Mouse (Mus musculus): ENCODE results near the gene Ccdc34. TPM values are rescaled to one million over a fixed set of nuclear protein-coding genes. Genes with fewer than 3 reads are reported as not detected.

The Ccdc34 gene
- polyA plus RNA-seq, 1 experiment from 2014 or later = 53.8 TPM

DNA sequence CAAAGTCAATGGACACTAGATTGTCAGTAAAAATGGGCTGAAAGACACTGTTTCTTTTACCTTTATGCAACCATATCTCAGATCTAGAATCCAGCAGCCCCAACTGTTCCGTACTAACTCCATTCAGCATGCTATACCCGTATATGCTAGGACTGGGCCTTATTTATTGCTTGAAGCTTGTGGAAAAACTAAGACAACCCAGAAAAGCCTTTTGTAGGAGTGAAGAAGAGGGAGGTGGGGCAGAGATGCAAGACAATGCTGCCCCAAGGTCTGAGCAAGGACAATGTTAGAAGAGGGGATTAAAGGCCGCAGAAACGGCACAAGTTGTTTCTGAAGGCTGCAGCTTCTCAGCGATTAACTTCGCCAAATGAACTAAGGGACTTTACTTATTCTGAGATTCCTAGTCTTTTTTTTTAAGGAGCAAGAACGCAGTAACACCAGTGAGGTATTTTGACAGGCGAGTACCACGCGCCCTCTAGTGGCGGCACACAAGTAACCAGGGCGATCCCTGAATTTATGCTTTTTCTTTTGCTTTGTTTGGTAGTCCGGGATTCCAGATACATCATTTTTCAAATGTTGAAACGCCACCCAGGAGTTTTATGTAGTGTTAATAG is 187.2 kb downstream of the Ccdc34 start:
- H3K4me2 ChIP-seq (replicated peaks; ENCODE audit: low read depth, low read length) = no peak overlapping the region; the same call in 1 of the 2 replicates
- WGBS = 9% methylated on average over 14 of the region's 14 CpGs

DNA sequence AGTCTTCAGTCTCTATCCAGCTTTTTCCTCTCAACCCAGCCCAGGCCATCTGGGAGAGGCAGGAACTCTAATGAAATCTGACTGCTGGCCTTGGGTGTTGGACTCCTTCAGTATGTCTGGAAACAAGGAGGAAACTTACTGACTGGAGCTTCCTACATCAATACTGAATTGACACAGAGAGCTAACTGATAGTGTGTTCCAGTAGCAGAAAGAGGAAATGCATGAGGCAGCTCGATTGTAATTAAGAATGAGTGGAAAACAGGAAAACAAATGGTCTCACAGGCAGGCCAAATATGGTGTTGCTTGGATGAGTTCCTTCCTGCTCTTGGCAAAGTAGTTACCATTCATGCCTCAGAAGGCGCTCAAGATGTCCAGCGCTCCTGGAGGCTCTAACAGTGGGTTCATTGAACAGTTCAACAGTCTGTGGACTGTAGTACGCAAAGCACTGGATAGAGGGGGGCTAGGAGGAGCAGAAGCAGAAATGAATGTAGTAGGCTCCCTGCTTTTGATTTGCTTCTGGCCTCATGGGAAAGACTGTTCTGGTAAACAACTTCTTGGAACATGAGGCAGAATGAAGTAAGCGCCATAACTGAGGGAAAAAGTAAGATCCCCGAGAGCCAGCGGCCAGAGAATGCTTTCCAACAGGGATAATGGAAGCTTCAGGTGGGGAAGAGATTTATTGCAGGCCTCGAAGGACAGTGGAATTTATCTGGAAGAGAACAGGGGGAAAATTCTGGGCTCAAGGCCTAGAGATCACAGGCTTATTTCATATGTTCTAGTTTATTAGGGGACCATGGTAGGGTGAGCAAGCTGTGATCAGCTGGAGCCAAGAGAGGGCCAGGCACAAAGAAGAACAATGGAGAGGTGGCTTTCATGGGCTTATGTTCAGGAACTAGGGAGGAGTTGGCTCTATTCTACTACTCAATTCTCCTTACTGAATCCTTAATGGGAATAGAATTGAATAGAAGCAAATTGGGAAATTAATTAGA is 193.2 kb downstream of the Ccdc34 start:
- H3K4me1 ChIP-seq (ENCODE audit: control insufficient read depth, insufficient read depth, low read length) = peaks cover 7% of the 10 kb centered on the region; the same call in 1 of the 2 replicates
- H3K4me2 ChIP-seq (replicated peaks; ENCODE audit: low read depth, low read length) = no peak overlapping the region
- H3K9me3 ChIP-seq (ENCODE audit: control insufficient read depth, low read depth, low read length) = no peaks in the 10 kb centered on the region
- no peak overlapping the region for H3K9ac ChIP-seq (replicated peaks; ENCODE audit: low read depth, low read length)
- no peaks in the 10 kb centered on the region for H3K36me3 ChIP-seq (ENCODE audit: control insufficient read depth, insufficient read depth, low read length)
- H3K4me3 ChIP-seq (ENCODE audit: low read depth, low read length) = no peak overlapping the region
- H3K27me3 ChIP-seq (ENCODE audit: control insufficient read depth, insufficient read depth, low read length) = no peaks in the 10 kb centered on the region
- H3K27ac ChIP-seq (ENCODE audit: low read length) = peak overlapping the region; percentile 59; the same call in 1 of the 2 replicates
- ATAC-seq (ENCODE audit: insufficient number of reproducible peaks, insufficient read depth, low FRiP score, low read depth) = peak; percentile 59; the same call in 1 of the 2 replicates
- WGBS = 68% methylated on average over 8 of the region's 8 CpGs

More for the DNA sequence above, 187.2 kb downstream of the Ccdc34 start:
- no peak overlapping the region for H3K27ac ChIP-seq (ENCODE audit: low read length)
- H3K4me1 ChIP-seq (ENCODE audit: control insufficient read depth, insufficient read depth, low read length) = no peaks in the 10 kb centered on the region; the same call in 1 of the 2 replicates
- H3K36me3 ChIP-seq (ENCODE audit: control insufficient read depth, insufficient read depth, low read length) = no peaks in the 10 kb centered on the region
- ATAC-seq (ENCODE audit: insufficient number of reproducible peaks, insufficient read depth, low FRiP score, low read depth) = no peak
- H3K9me3 ChIP-seq (ENCODE audit: control insufficient read depth, low read depth, low read length) = no peaks in the 10 kb centered on the region
- H3K9ac ChIP-seq (replicated peaks; ENCODE audit: low read depth, low read length) = no peak overlapping the region
- no peak overlapping the region for H3K4me3 ChIP-seq (ENCODE audit: low read depth, low read length)
- H3K27me3 ChIP-seq (ENCODE audit: control insufficient read depth, insufficient read depth, low read length) = no peaks in the 10 kb centered on the region

DNA sequence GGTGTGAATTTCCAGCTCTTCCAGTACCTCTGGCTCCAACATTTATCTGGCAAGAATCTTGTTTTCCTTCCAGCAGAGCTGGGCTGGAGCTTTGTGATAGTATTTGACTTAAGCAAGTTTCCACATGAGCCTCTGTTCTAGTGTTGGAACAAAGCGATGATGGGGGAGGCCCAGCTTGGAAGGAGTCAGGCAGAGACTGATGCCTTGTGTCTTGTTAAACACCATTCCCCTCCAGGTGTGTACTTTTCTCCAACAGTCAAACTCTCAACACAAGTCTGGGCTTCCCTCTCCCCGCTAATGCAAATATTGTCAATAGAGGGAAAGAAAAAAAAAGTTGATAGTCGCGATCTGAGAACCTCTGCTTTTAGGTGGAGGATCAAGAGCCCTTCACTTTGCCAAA is 196.7 kb downstream of the Ccdc34 start:
- Histone ChIP-seq H3K4me1 (ENCODE audit: control insufficient read depth, insufficient read depth, low read length) (peaks cover 7% of the 10 kb centered on the region; the same call in 1 of the 2 replicates), H3K9ac (replicated peaks; ENCODE audit: low read depth, low read length) (no peak overlapping the region), H3K27me3 (ENCODE audit: control insufficient read depth, insufficient read depth, low read length) (no peaks in the 10 kb centered on the region), H3K36me3 (ENCODE audit: control insufficient read depth, insufficient read depth, low read length) (no peaks in the 10 kb centered on the region), H3K9me3 (ENCODE audit: control insufficient read depth, low read depth, low read length) (no peaks in the 10 kb centered on the region), H3K27ac (ENCODE audit: low read length) (peak overlapping the region; percentile 21; the same call in 1 of the 2 replicates), H3K4me2 (replicated peaks; ENCODE audit: low read depth, low read length) (no peak overlapping the region), H3K4me3 (ENCODE audit: low read depth, low read length) (no peak overlapping the region)
- 56% methylated on average over 4 of the region's 4 CpGs for WGBS
- ATAC-seq (ENCODE audit: insufficient number of reproducible peaks, insufficient read depth, low FRiP score, low read depth) = peak; percentile 91

DNA sequence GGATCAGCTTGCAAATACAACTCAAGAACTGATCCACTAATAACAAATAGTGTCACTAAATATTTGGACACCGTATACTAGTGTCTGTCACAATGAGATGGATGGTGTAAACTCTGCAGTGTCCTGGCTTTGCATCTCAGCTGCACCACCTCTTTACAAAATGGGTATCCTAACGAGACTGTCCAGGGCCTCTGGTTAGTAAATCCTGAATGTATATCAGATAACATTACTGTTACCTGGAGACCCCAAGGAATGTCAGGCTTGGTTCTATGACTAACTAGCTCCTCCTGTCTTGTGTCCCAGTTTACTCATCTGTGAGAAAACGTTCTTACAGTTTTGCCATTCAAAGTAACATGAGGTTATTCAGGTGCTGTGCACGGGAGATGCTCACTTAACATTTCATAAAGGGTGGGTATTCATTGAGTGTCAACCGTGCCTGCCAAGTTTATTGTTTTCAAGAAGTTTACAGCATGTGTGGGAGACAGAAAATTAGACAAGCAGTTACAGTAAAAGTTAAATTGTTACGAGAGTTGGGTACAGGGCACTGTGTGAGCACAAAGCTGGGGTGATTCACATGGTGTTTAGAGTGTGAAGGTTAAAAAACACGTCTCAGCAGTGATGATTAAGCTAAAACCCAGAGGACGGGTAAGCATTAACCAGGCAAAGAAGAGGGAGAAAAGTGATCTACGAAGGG is 197.5 kb downstream of the Ccdc34 start:
- 37% methylated on average over 9 of the region's 9 CpGs for WGBS
- Histone ChIP-seq H3K4me3 (ENCODE audit: low read depth, low read length) (no peak overlapping the region), H3K36me3 (ENCODE audit: control insufficient read depth, insufficient read depth, low read length) (no peaks in the 10 kb centered on the region), H3K9me3 (ENCODE audit: control insufficient read depth, low read depth, low read length) (no peaks in the 10 kb centered on the region), H3K27me3 (ENCODE audit: control insufficient read depth, insufficient read depth, low read length) (no peaks in the 10 kb centered on the region), H3K27ac (ENCODE audit: low read length) (no peak overlapping the region), H3K4me1 (ENCODE audit: control insufficient read depth, insufficient read depth, low read length) (peaks cover 7% of the 10 kb centered on the region; the same call in 1 of the 2 replicates), H3K9ac (replicated peaks; ENCODE audit: low read depth, low read length) (no peak overlapping the region), H3K4me2 (replicated peaks; ENCODE audit: low read depth, low read length) (no peak overlapping the region)
- no peak for ATAC-seq (ENCODE audit: insufficient number of reproducible peaks, insufficient read depth, low FRiP score, low read depth)

DNA sequence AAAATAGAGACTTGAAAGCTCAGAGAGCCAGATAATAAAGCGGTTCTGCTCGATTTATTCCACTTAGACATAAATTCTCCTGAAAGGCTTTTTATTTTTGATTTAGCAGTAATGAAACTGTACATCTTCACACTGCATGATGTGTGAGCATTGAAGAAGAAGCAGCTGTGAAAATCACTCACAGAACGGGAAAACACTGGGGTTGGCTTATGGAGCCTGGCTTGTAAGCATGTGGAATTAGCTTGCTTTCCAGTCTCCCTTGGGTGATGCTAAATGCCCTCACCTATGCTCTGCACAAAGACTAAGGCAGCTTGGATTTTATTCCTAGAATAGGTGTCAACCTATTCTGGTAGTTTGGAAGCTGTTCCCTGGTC is 198.1 kb downstream of the Ccdc34 start:
- no peak overlapping the region for H3K27ac ChIP-seq (ENCODE audit: low read length)
- no peak for ATAC-seq (ENCODE audit: insufficient number of reproducible peaks, insufficient read depth, low FRiP score, low read depth)
- H3K27me3 ChIP-seq (ENCODE audit: control insufficient read depth, insufficient read depth, low read length) = no peaks in the 10 kb centered on the region

DNA sequence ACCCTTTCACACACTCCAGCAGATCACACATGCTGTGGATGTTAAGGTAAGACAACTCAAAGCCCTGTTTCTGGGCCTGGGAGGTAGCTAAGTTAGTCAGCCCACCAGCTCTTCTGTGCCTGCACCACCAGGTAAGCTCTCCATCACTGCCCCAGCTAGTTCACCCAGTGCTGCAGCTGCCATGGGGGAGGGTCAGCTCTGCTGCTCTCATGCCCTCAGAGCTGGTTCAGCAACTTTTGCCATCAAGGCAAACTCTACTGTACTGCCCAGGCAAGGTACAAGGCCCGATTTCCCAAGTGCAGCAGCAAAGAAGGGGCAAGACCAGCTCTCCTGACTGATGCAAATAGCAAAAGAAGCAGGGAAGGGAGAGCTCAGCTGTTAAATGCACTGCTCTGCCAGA is 202.9 kb downstream of the Ccdc34 start:
- Histone ChIP-seq H3K27me3 (ENCODE audit: control insufficient read depth, insufficient read depth, low read length) (no peaks in the 10 kb centered on the region), H3K4me1 (ENCODE audit: control insufficient read depth, insufficient read depth, low read length) (peaks cover 5% of the 10 kb centered on the region; the same call in 1 of the 2 replicates), H3K9me3 (ENCODE audit: control insufficient read depth, low read depth, low read length) (no peaks in the 10 kb centered on the region), H3K4me3 (ENCODE audit: low read depth, low read length) (no peak overlapping the region), H3K27ac (ENCODE audit: low read length) (no peak overlapping the region), H3K4me2 (replicated peaks; ENCODE audit: low read depth, low read length) (no peak overlapping the region), H3K36me3 (ENCODE audit: control insufficient read depth, insufficient read depth, low read length) (no peaks in the 10 kb centered on the region), H3K9ac (replicated peaks; ENCODE audit: low read depth, low read length) (no peak overlapping the region)
- peak; percentile 58; the same call in 1 of the 2 replicates for ATAC-seq (ENCODE audit: insufficient number of reproducible peaks, insufficient read depth, low FRiP score, low read depth)
- 45% methylated on average over 1 of the region's 1 CpGs for WGBS

More for the DNA sequence above, 198.1 kb downstream of the Ccdc34 start:
- no peaks in the 10 kb centered on the region for H3K9me3 ChIP-seq (ENCODE audit: control insufficient read depth, low read depth, low read length)
- H3K9ac ChIP-seq (replicated peaks; ENCODE audit: low read depth, low read length) = no peak overlapping the region
- 44% methylated on average over 3 of the region's 3 CpGs for WGBS
- H3K36me3 ChIP-seq (ENCODE audit: control insufficient read depth, insufficient read depth, low read length) = no peaks in the 10 kb centered on the region
- H3K4me2 ChIP-seq (replicated peaks; ENCODE audit: low read depth, low read length) = no peak overlapping the region
- no peak overlapping the region for H3K4me3 ChIP-seq (ENCODE audit: low read depth, low read length)
- H3K4me1 ChIP-seq (ENCODE audit: control insufficient read depth, insufficient read depth, low read length) = peaks cover 2% of the 10 kb centered on the region; the same call in 1 of the 2 replicates

DNA sequence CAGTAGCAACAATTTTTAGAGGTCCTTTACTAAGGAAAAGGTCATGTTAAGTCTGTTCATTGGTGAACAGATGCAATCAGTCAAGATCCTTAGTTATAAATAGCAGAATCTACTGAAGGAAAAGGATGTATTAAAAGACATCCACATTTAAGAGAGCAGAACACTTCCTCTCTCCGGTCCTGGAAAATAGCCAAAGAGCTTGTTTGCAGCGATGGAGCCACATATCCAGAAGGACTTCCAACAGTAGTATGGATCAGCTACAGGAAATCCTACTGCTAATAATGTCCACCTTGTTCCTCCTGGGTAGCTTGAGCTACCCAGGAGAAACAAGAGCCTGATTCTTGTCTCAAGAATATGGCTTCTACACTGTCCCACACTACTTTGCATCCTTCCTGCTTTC is 205.2 kb downstream of the Ccdc34 start:
- Histone ChIP-seq H3K4me2 (replicated peaks; ENCODE audit: low read depth, low read length) (no peak overlapping the region), H3K9ac (replicated peaks; ENCODE audit: low read depth, low read length) (no peak overlapping the region), H3K9me3 (ENCODE audit: control insufficient read depth, low read depth, low read length) (no peaks in the 10 kb centered on the region), H3K4me1 (ENCODE audit: control insufficient read depth, insufficient read depth, low read length) (peaks cover 5% of the 10 kb centered on the region; the same call in 1 of the 2 replicates), H3K4me3 (ENCODE audit: low read depth, low read length) (no peak overlapping the region), H3K36me3 (ENCODE audit: control insufficient read depth, insufficient read depth, low read length) (no peaks in the 10 kb centered on the region), H3K27me3 (ENCODE audit: control insufficient read depth, insufficient read depth, low read length) (no peaks in the 10 kb centered on the region), H3K27ac (ENCODE audit: low read length) (no peak overlapping the region)
- no peak for ATAC-seq (ENCODE audit: insufficient number of reproducible peaks, insufficient read depth, low FRiP score, low read depth)
- WGBS = 39% methylated on average over 2 of the region's 2 CpGs
